Mouse (Mus musculus) common myeloid progenitor, adult 5-6 weeks (primary cell): ENCODE results near the gene Nhsl2. TPM values are rescaled to one million over a fixed set of nuclear protein-coding genes. Genes with fewer than 3 reads are reported as not detected.

ENCODE experiments used
- ATAC-seq: replicated peaks from 2 replicates; pipeline ENCODE4 v1.8.0; 2016; ENCODE audit warnings: low read depth, mild to moderate bottlenecking, moderate TSS enrichment, inconsistent platforms; ENCODE audit not compliant: poor library complexity, severe bottlenecking
- total RNA-seq: library from RNA; stranded (forward); fragments of 200-1000, 187-1606 nt; gene quantifications from 2 replicates; pipeline ENCODE4 v1.2.3, GENCODE M21; 2017

Nhsl2 gene
- total RNA-seq, 1 experiment from 2014 or later: 5.3 TPM

- peak; percentile 72 for ATAC-seq
Observed at GRCm38 (mm10) chrX:101898341-101898740, 49.2 kb downstream of the Nhsl2 start.

- no peak for ATAC-seq
Observed at GRCm38 (mm10) chrX:101901806-101902490, 52.8 kb downstream of the Nhsl2 start.

- ATAC-seq: no peak
Observed at GRCm38 (mm10) chrX:101902597-101902996, 53.4 kb downstream of the Nhsl2 start.

- peak; percentile 68 for ATAC-seq
Observed at GRCm38 (mm10) chrX:101907301-101907700, 58.1 kb downstream of the Nhsl2 start.

- ATAC-seq: no peak
Observed at GRCm38 (mm10) chrX:101929131-101929530, 79.9 kb downstream of the Nhsl2 start.

- no peak for ATAC-seq
Observed at GRCm38 (mm10) chrX:101930301-101930700, 81.1 kb downstream of the Nhsl2 start.

- ATAC-seq: no peak
Observed at GRCm38 (mm10) chrX:101931016-101931415, 81.8 kb downstream of the Nhsl2 start.

GRCm38 (mm10) chrX:101932244-101932643 lies 83.1 kb downstream of the Nhsl2 start:
- no peak for ATAC-seq

- ATAC-seq: no peak
Observed at GRCm38 (mm10) chrX:101933346-101933745, 84.2 kb downstream of the Nhsl2 start.

GRCm38 (mm10) chrX:101935291-101935840 lies 86.2 kb downstream of the Nhsl2 start:
- ATAC-seq: no peak

GRCm38 (mm10) chrX:101939486-101939885 lies 90.3 kb downstream of the Nhsl2 start:
- ATAC-seq: no peak

GRCm38 (mm10) chrX:101942461-101942896 lies 93.3 kb downstream of the Nhsl2 start:
- peak; percentile 58; the same call in 1 of the 2 replicates for ATAC-seq

- no peak for ATAC-seq
Observed at GRCm38 (mm10) chrX:101943743-101944142, 94.6 kb downstream of the Nhsl2 start.

GRCm38 (mm10) chrX:101944761-101945330 lies 95.7 kb downstream of the Nhsl2 start:
- ATAC-seq: no peak

- no peak for ATAC-seq
Observed at GRCm38 (mm10) chrX:101952436-101952835, 103.3 kb downstream of the Nhsl2 start.

GRCm38 (mm10) chrX:101953256-101953655 lies 104.1 kb downstream of the Nhsl2 start:
- ATAC-seq: no peak

GRCm38 (mm10) chrX:101953787-101954491 lies 104.8 kb downstream of the Nhsl2 start:
- peak; percentile 100 for ATAC-seq

- no peak for ATAC-seq
Observed at GRCm38 (mm10) chrX:101954492-101954851, 105.3 kb downstream of the Nhsl2 start.

GRCm38 (mm10) chrX:101961848-101962247 lies 112.7 kb downstream of the Nhsl2 start:
- ATAC-seq: no peak

- no peak for ATAC-seq
Observed at GRCm38 (mm10) chrX:101963711-101964110, 114.5 kb downstream of the Nhsl2 start.

- ATAC-seq: no peak
Observed at GRCm38 (mm10) chrX:101973028-101973427, 123.8 kb downstream of the Nhsl2 start.
